Mouse (Mus musculus) embryonic facial prominence, embryonic 13.5 days (tissue): ENCODE data around the gene Zfr2. TPM values are rescaled to one million over a fixed set of nuclear protein-coding genes. Genes with fewer than 3 reads are reported as not detected.
A peak's percentile ranks its signal among the peaks of the same experiment; 100 is the strongest.

Source experiments
- ATAC-seq: fragments of 200-750 bp; cut with Nextera tagmentation; 2 replicates; pipeline ENCODE4 v1.8.0; 2017; ENCODE audit warnings: low read depth; ENCODE audit not compliant: insufficient number of reproducible peaks, insufficient read depth, low FRiP score, low TSS enrichment
- H3K27ac ChIP-seq: fragments of 300-500 bp; sonication (generic); 2 replicates; pipeline ENCODE4 v1.5.1; 2015; ENCODE audit warnings: moderate library complexity, mild to moderate bottlenecking, inconsistent platforms
- H3K27me3 ChIP-seq: fragments of 300-500 bp; sonication (generic); 2 replicates; pipeline ENCODE4 v1.6.1; 2015; ENCODE audit warnings: mild to moderate bottlenecking, inconsistent platforms
- H3K36me3 ChIP-seq: fragments of 300-500 bp; sonication (generic); 2 replicates; pipeline ENCODE4 v1.6.1; 2015; ENCODE audit warnings: mild to moderate bottlenecking, inconsistent platforms
- H3K4me1 ChIP-seq: fragments of 300-500 bp; sonication (generic); 2 replicates; pipeline ENCODE4 v1.6.1; 2015; ENCODE audit warnings: inconsistent platforms
- H3K4me2 ChIP-seq: fragments of 300-500 bp; sonication (generic); 2 replicates; pipeline ENCODE4 v1.6.1; 2015; ENCODE audit warnings: moderate library complexity, mild to moderate bottlenecking, inconsistent platforms
- H3K4me3 ChIP-seq: fragments of 300-500 bp; sonication (generic); 2 replicates; pipeline ENCODE4 v1.5.1; 2015; ENCODE audit warnings: mild to moderate bottlenecking, inconsistent platforms
- H3K9ac ChIP-seq: fragments of 300-500 bp; sonication (generic); 2 replicates; pipeline ENCODE4 v1.6.1; 2015; ENCODE audit warnings: mild to moderate bottlenecking, inconsistent platforms
- H3K9me3 ChIP-seq: fragments of 300-500 bp; sonication (generic); 2 replicates; pipeline ENCODE4 v1.6.1; 2016; ENCODE audit warnings: inconsistent platforms
- WGBS: fragments of 180-500 bp; shearing (Covaris S2); methylation state at CpG from one replicate; pipeline ENCODE4 v1.1.7; 2015; ENCODE audit warnings: mixed read lengths; 5-methylcytosine and 5-hydroxymethylcytosine counted together
- polyA plus RNA-seq: library from polyadenylated mRNA; unstranded; fragments of >200 nt; fragmentation: Nextera tagmentation; extraction: Ambion mirVana; gene quantifications from 2 replicates; pipeline ENCODE4 v1.2.1, GENCODE M21; 2015

Zfr2 gene
- polyA plus RNA-seq, 1 experiment from 2014 or later = 11.8 TPM

- H3K4me2 ChIP-seq = no peak overlapping the region
- 59% methylated on average over 14 of the region's 14 CpGs for WGBS
- no peaks in the 10 kb centered on the region for H3K9me3 ChIP-seq
- H3K36me3 ChIP-seq = no peaks in the 10 kb centered on the region
- no peak overlapping the region for H3K27ac ChIP-seq
- no peak overlapping the region for H3K4me3 ChIP-seq
- peaks cover 41% of the 10 kb centered on the region for H3K4me1 ChIP-seq
- no peak for ATAC-seq
- H3K9ac ChIP-seq = no peak overlapping the region
- peaks cover 49% of the 10 kb centered on the region for H3K27me3 ChIP-seq
Measured at GRCm38 (mm10) chr10:81289811-81290210, 56.9 kb downstream of the Zfr2 start.

DNA sequence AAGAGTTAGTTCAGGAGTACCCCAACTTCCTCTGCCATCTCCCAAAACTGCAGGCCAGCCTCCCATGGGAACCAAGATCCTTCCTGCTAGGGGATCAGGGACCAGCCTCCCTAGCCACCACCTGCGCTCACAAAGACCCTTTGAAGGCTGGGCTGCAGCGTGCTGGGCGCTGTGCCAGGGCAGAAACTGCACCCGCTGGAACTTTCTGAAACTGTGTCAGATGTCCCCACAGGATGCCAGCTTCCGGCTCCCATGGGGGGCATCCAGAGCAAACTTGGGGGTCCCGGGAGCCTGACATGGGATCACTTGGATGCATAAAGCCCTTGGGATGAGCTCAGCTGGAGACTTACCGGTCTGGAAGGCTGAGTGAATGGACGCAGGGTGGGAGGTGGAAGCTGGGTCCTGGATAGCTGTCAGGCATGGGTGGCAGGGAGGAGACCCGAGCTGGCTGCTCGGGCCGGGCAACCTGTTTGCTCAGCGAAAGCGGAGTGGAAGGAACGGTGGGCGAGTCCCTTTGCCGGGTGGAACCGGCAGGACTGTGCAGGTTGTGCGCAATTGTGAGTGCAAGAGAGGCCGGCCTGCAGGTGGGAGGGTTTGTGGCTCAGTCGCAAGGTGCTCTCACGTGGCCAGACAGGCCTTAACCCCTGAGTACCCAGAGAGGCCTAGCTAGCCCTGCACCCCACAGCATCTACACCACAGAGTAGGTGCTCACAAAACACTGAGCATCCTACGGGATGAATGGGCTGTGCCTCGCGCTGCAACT lies 57.9 kb downstream of the Zfr2 start:
- 11% methylated on average over 24 of the region's 24 CpGs for WGBS
- H3K4me2 ChIP-seq = peak overlapping the region; percentile 31
- ATAC-seq = no peak
- H3K27me3 ChIP-seq = peaks cover 41% of the 10 kb centered on the region
- H3K4me1 ChIP-seq = peaks cover 40% of the 10 kb centered on the region
- peak overlapping the region; percentile 19 for H3K4me3 ChIP-seq
- H3K9ac ChIP-seq = peak overlapping the region; percentile 51
- H3K9me3 ChIP-seq = no peaks in the 10 kb centered on the region
- 0 out of 2 replicates have a peak, but pooled peaks cover 3% of the 10 kb centered on the region for H3K36me3 ChIP-seq
- H3K27ac ChIP-seq = peak overlapping the region; percentile 24; the same call in 1 of the 2 replicates

GRCm38 (mm10) chr10:81291511-81292104 lies 58.7 kb downstream of the Zfr2 start, which contains the start of gene Tjp3:
Gene Tjp3, minus strand, starts transcription at chr10:81291581.
- H3K9me3 ChIP-seq = no peaks in the 10 kb centered on the region
- peak within 1 kb of the TSS; percentile 91 for H3K4me3 ChIP-seq
- no peak for ATAC-seq
- H3K4me2 ChIP-seq = peak within 1 kb of the TSS; percentile 95
- H3K9ac ChIP-seq = peak within 1 kb of the TSS; percentile 51
- peak within 1 kb of the TSS; percentile 24; the same call in 1 of the 2 replicates for H3K27ac ChIP-seq
- H3K36me3 ChIP-seq = 0 out of 2 replicates have a peak, but pooled peaks cover 7% of the 10 kb centered on the region
- H3K4me1 ChIP-seq = peaks cover 35% of the 10 kb centered on the region
- 71% methylated on average over 9 of the region's 9 CpGs for WGBS
- H3K27me3 ChIP-seq = peaks cover 41% of the 10 kb centered on the region

GRCm38 (mm10) chr10:81292554-81293333 lies 59.8 kb downstream of the Zfr2 start, which contains the start of gene Pip5k1c:
Gene Pip5k1c, plus strand, starts transcription at chr10:81292963.
- H3K4me3 ChIP-seq = peak within 1 kb of the TSS; percentile 91
- H3K27me3 ChIP-seq = peaks cover 36% of the 10 kb centered on the region
- H3K9ac ChIP-seq = peak within 1 kb of the TSS; percentile 89
- WGBS = 1% methylated on average over 71 of the region's 80 CpGs
- peak within 1 kb of the TSS; percentile 95 for H3K4me2 ChIP-seq
- H3K9me3 ChIP-seq = no peaks in the 10 kb centered on the region
- 0 out of 2 replicates have a peak, but pooled peaks cover 9% of the 10 kb centered on the region for H3K36me3 ChIP-seq
- H3K27ac ChIP-seq = peak within 1 kb of the TSS; percentile 83
- ATAC-seq = peak; percentile 94
- peaks cover 38% of the 10 kb centered on the region for H3K4me1 ChIP-seq

GRCm38 (mm10) chr10:81293334-81294030 lies 60.5 kb downstream of the Zfr2 start:
- peak overlapping the region; percentile 91 for H3K4me3 ChIP-seq
- H3K27me3 ChIP-seq = peaks cover 29% of the 10 kb centered on the region
- peak overlapping the region; percentile 83 for H3K27ac ChIP-seq
- peaks cover 38% of the 10 kb centered on the region for H3K4me1 ChIP-seq
- H3K36me3 ChIP-seq = peaks cover 11% of the 10 kb centered on the region; the same call in 1 of the 2 replicates
- no peak for ATAC-seq
- H3K9ac ChIP-seq = peak overlapping the region; percentile 89
- H3K4me2 ChIP-seq = peak overlapping the region; percentile 95
- H3K9me3 ChIP-seq = no peaks in the 10 kb centered on the region
- 4% methylated on average over 25 of the region's 25 CpGs for WGBS

GRCm38 (mm10) chr10:81294442-81294841 lies 61.5 kb downstream of the Zfr2 start:
- WGBS = 45% methylated on average over 8 of the region's 8 CpGs
- Histone ChIP-seq H3K4me2 (peak overlapping the region; percentile 95), H3K27me3 (peaks cover 24% of the 10 kb centered on the region), H3K36me3 (peaks cover 12% of the 10 kb centered on the region; the same call in 1 of the 2 replicates), H3K9me3 (no peaks in the 10 kb centered on the region), H3K9ac (peak overlapping the region; percentile 89), H3K27ac (no peak overlapping the region), H3K4me3 (peak overlapping the region; percentile 91), H3K4me1 (peaks cover 37% of the 10 kb centered on the region)
- ATAC-seq = no peak

- Histone ChIP-seq H3K4me1 (peaks cover 36% of the 10 kb centered on the region), H3K4me2 (no peak overlapping the region; the same call in 1 of the 2 replicates), H3K27ac (no peak overlapping the region), H3K4me3 (no peak overlapping the region), H3K27me3 (peaks cover 17% of the 10 kb centered on the region), H3K9ac (peak overlapping the region; percentile 89; the same call in 1 of the 2 replicates), H3K9me3 (no peaks in the 10 kb centered on the region), H3K36me3 (peaks cover 18% of the 10 kb centered on the region; the same call in 1 of the 2 replicates)
- no peak for ATAC-seq
- WGBS = 87% methylated on average over 6 of the region's 6 CpGs
Measured at GRCm38 (mm10) chr10:81295185-81295584, 62.2 kb downstream of the Zfr2 start.

GRCm38 (mm10) chr10:81297246-81297645 lies 64.3 kb downstream of the Zfr2 start:
- Histone ChIP-seq H3K4me3 (no peak overlapping the region), H3K27me3 (no peaks in the 10 kb centered on the region), H3K36me3 (peaks cover 23% of the 10 kb centered on the region), H3K9me3 (no peaks in the 10 kb centered on the region), H3K4me1 (peaks cover 34% of the 10 kb centered on the region), H3K9ac (peak overlapping the region; percentile 41; the same call in 1 of the 2 replicates), H3K4me2 (no peak overlapping the region), H3K27ac (0 out of 2 replicates have a peak overlapping the region, but pooled peaks have one; percentile 3)
- ATAC-seq = no peak
- 79% methylated on average over 6 of the region's 6 CpGs for WGBS

GRCm38 (mm10) chr10:81297845-81298244 lies 64.9 kb downstream of the Zfr2 start:
- H3K27me3 ChIP-seq = no peaks in the 10 kb centered on the region
- H3K4me1 ChIP-seq = peaks cover 40% of the 10 kb centered on the region
- WGBS = 48% methylated on average over 10 of the region's 10 CpGs
- peaks cover 23% of the 10 kb centered on the region for H3K36me3 ChIP-seq
- H3K4me3 ChIP-seq = no peak overlapping the region
- no peaks in the 10 kb centered on the region for H3K9me3 ChIP-seq
- peak overlapping the region; percentile 41; the same call in 1 of the 2 replicates for H3K9ac ChIP-seq
- no peak overlapping the region for H3K4me2 ChIP-seq
- 0 out of 2 replicates have a peak overlapping the region, but pooled peaks have one; percentile 3 for H3K27ac ChIP-seq
- ATAC-seq = no peak

DNA sequence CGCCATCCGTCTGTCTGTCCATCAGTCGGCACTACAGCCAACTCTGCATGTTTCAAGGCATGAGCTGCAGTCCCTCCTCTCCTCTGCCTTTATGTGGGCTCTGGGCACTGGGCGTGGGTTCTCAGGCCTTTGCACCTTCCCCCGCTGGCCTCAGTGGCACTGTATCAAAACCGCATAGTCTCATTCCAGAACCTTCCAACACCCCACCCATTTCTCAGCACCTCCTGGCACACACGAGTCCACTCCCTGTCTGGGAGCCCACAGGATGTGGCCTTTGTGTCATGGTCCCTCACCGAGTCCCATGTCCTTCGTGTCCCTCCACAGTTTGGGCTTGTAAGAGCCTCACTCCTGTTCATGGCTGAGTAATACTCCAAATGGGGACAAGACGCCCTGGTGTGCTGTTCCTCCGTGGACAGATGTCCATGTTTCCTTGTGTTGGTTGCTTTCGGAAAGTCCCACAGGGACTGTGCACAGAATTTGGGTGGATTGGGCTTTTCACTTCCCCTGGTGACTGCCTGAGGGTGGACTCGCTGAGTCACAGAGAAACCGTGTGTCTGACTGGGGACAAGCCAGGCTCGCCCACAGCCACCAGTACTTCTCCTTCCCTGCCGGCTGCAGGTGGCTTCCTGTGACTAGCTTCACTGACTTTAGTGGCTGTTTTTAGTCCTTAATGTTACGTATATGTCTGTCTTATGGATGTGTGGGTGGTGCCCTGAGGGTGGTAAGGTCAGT lies 65.6 kb downstream of the Zfr2 start:
- H3K4me3 ChIP-seq = no peak overlapping the region
- no peak for ATAC-seq
- WGBS = 91% methylated on average over 17 of the region's 17 CpGs
- H3K9ac ChIP-seq = no peak overlapping the region
- no peak overlapping the region for H3K4me2 ChIP-seq
- H3K9me3 ChIP-seq = no peaks in the 10 kb centered on the region
- H3K36me3 ChIP-seq = peaks cover 23% of the 10 kb centered on the region
- 0 out of 2 replicates have a peak overlapping the region, but pooled peaks have one; percentile 3 for H3K27ac ChIP-seq
- no peaks in the 10 kb centered on the region for H3K27me3 ChIP-seq
- peaks cover 46% of the 10 kb centered on the region for H3K4me1 ChIP-seq
